ENCODE assay signal across 8 mouse cellular contexts in the genomic region with DNA sequence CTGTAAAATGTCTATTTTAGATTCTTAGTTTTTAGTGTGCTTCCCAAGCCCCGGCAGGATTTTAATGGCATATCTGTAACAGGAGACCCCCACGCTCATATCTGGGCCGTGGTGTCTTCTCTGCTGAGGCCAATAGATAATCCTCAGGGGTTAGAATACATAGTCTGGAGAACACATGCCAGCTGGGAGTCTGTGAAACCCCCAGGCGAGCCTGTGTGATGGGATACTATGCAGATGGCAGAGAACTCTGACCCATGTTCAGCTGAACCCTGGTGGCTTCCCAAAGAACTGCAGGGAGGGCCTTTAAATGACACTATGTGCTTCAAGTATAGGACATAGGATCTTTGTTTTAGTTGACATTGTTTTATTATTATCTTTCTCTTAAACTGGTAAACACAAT.
DNase-seq lines count a peak whose midpoint lies in the region; ATAC-seq and TF ChIP-seq lines count a peak whose summit lies in the region.

No protein-coding gene starts in this region.

- H3K4me3 ChIP-seq in E14TG2a.4 (replicated peaks; ENCODE audit: low read length): no peak overlapping the region
- H3K4me3 ChIP-seq in embryonic facial prominence, embryonic 13.5 days: no peak overlapping the region
- peak overlapping the region in 1 of 2 experiments; percentile 12; a peak in 1 of 4 replicates for H3K4me3 ChIP-seq in heart, embryonic 14.5 days (ENCODE audit: control insufficient read depth in 1 of 2, insufficient read depth in 1 of 2, low read depth in 1 of 2, low read length in 2 of 2)
- no peak overlapping the region for H3K4me3 ChIP-seq in midbrain, embryonic 13.5 days (replicated peaks)

- TF ChIP-seq CTCF in E14TG2a.4 (conservative IDR thresholded peaks at IDR 0.05; ENCODE audit: low read length): peak; percentile 83

- H3K36me3 ChIP-seq in E14TG2a.4 (ENCODE audit: insufficient read depth, low read length): no peaks in the 10 kb centered on the region
- no peaks in the 10 kb centered on the region; the same call in 1 of the 2 replicates for H3K36me3 ChIP-seq in embryonic facial prominence, embryonic 13.5 days
- H3K36me3 ChIP-seq in heart, embryonic 14.5 days (ENCODE audit: control insufficient read depth, insufficient read depth, low read length): no peaks in the 10 kb centered on the region
- no peaks in the 10 kb centered on the region for H3K36me3 ChIP-seq in midbrain, embryonic 13.5 days

- ATAC-seq in cerebellum, adult (ENCODE audit: insufficient number of reproducible peaks, low FRiP score, low TSS enrichment): no peak
- ATAC-seq in embryonic facial prominence, embryonic 13.5 days (ENCODE audit: insufficient number of reproducible peaks, insufficient read depth, low FRiP score, low TSS enrichment, low read depth): no peak
- peak; percentile 80 for ATAC-seq in heart, embryonic 14.5 days (ENCODE audit: insufficient number of reproducible peaks, insufficient read depth, low FRiP score, low read depth)
- ATAC-seq in midbrain, embryonic 13.5 days: peak; percentile 59; the same call in 1 of the 2 replicates

- H3K27me3 ChIP-seq in E14TG2a.4 (ENCODE audit: insufficient read depth, low read length): no peaks in the 10 kb centered on the region
- H3K27me3 ChIP-seq in embryonic facial prominence, embryonic 13.5 days: no peaks in the 10 kb centered on the region
- no peaks in the 10 kb centered on the region for H3K27me3 ChIP-seq in heart, embryonic 14.5 days (ENCODE audit: control insufficient read depth, insufficient read depth, low read length)
- H3K27me3 ChIP-seq in midbrain, embryonic 13.5 days: no peaks in the 10 kb centered on the region

- H3K9ac ChIP-seq in embryonic facial prominence, embryonic 13.5 days: 0 out of 2 replicates have a peak overlapping the region, but pooled peaks have one; percentile 2
- H3K9ac ChIP-seq in heart, embryonic 14.5 days (ENCODE audit: low read length): peak overlapping the region; percentile 64
- no peak overlapping the region for H3K9ac ChIP-seq in midbrain, embryonic 13.5 days (replicated peaks)

- WGBS in embryonic facial prominence, embryonic 13.5 days: 13% methylated on average over 4 of the region's 4 CpGs
- 8% methylated on average over 4 of the region's 4 CpGs for WGBS in heart, embryonic 14.5 days
- 19% methylated on average over 4 of the region's 4 CpGs for WGBS in midbrain, embryonic 13.5 days

- H3K4me1 ChIP-seq in E14TG2a.4 (replicated peaks; ENCODE audit: low read depth, low read length): no peaks in the 10 kb centered on the region
- peaks cover 32% of the 10 kb centered on the region for H3K4me1 ChIP-seq in embryonic facial prominence, embryonic 13.5 days
- H3K4me1 ChIP-seq in heart, embryonic 14.5 days (ENCODE audit: control insufficient read depth in 2 of 2, insufficient read depth in 2 of 2, low read length in 2 of 2): peaks cover 11 to 27% of the 10 kb centered on the region in 2 experiments
- peaks cover 18% of the 10 kb centered on the region for H3K4me1 ChIP-seq in midbrain, embryonic 13.5 days (replicated peaks)

- no peak overlapping the region for H3K4me2 ChIP-seq in embryonic facial prominence, embryonic 13.5 days
- peak overlapping the region; percentile 56 for H3K4me2 ChIP-seq in heart, embryonic 14.5 days (ENCODE audit: low read length)
- H3K4me2 ChIP-seq in midbrain, embryonic 13.5 days (replicated peaks): no peak overlapping the region

- DNase-seq in cerebellum, postnatal 25 days: peak; percentile 14 to 34
- peak; percentile 71 to 77 for DNase-seq in kidney, postnatal 4 days
- no peak for DNase-seq in yolk sac, embryonic 10.5 days (ENCODE audit: low spot score)

- H3K9me3 ChIP-seq in E14TG2a.4 (ENCODE audit: low read length): no peaks in the 10 kb centered on the region
- no peaks in the 10 kb centered on the region for H3K9me3 ChIP-seq in embryonic facial prominence, embryonic 13.5 days
- no peaks in the 10 kb centered on the region for H3K9me3 ChIP-seq in heart, embryonic 14.5 days (ENCODE audit: control insufficient read depth, low read length)
- no peaks in the 10 kb centered on the region for H3K9me3 ChIP-seq in midbrain, embryonic 13.5 days

- H3K27ac ChIP-seq in embryonic facial prominence, embryonic 13.5 days: peak overlapping the region; percentile 71
- H3K27ac ChIP-seq in heart, embryonic 14.5 days (replicated peaks in 1 of 2; ENCODE audit: control insufficient read depth in 1 of 2, insufficient read depth in 1 of 2, low read depth in 2 of 2, low read length in 2 of 2): peak overlapping the region; percentile 94 to 96
- H3K27ac ChIP-seq in midbrain, embryonic 13.5 days: peak overlapping the region; percentile 52

Comparison
In these comparisons a context has a peak if more than half of its experiments do, and no peak if none do; other contexts are left out.
1. ATAC-seq: peak in heart, embryonic 14.5 days (single experiment) and midbrain, embryonic 13.5 days (single experiment); none in cerebellum, adult (single experiment) and embryonic facial prominence, embryonic 13.5 days (single experiment).
2. Peak in every context shown above with its lines, with median percentiles within 50 percentile points of each other: H3K27ac ChIP-seq.